Mouse (Mus musculus): ENCODE data around the gene Fam166a.

Fam166a gene

GRCm38 (mm10) chr2:25223681-25224491 is 5.3 kb downstream of the Fam166a start:
- peak; percentile 86 for DNase-seq (ENCODE audit: low read depth, low spot score)

- DNase-seq (ENCODE audit: low read depth, low spot score): no peak
Measured at GRCm38 (mm10) chr2:25224492-25224765, 5.9 kb downstream of the Fam166a start, which contains the start of gene Tubb4b. Gene Tubb4b, minus strand, starts transcription at chr2:25224702.

GRCm38 (mm10) chr2:25224766-25225752 is 6.5 kb downstream of the Fam166a start:
- DNase-seq (ENCODE audit: low read depth, low spot score): peak; percentile 100

- no peak for DNase-seq (ENCODE audit: low read depth, low spot score)
Measured at GRCm38 (mm10) chr2:25225811-25226379, 7.3 kb downstream of the Fam166a start.

- peak; percentile 87 for DNase-seq (ENCODE audit: low read depth, low spot score)
Measured at GRCm38 (mm10) chr2:25226864-25227263, 8.3 kb downstream of the Fam166a start.

GRCm38 (mm10) chr2:25227406-25227805 is 8.9 kb downstream of the Fam166a start:
- DNase-seq (ENCODE audit: low read depth, low spot score): no peak

GRCm38 (mm10) chr2:25228431-25228889 is 9.9 kb downstream of the Fam166a start:
- DNase-seq (ENCODE audit: low read depth, low spot score): peak; percentile 95

- DNase-seq (ENCODE audit: low read depth, low spot score): no peak
Measured at GRCm38 (mm10) chr2:25228995-25229530, 10.5 kb downstream of the Fam166a start.

- DNase-seq (ENCODE audit: low read depth, low spot score): no peak
Measured at GRCm38 (mm10) chr2:25229582-25229981, 11.0 kb downstream of the Fam166a start.

GRCm38 (mm10) chr2:25230581-25230980 is 12.0 kb downstream of the Fam166a start:
- DNase-seq (ENCODE audit: low read depth, low spot score): no peak

GRCm38 (mm10) chr2:25231038-25231437 is 12.5 kb downstream of the Fam166a start:
- DNase-seq (ENCODE audit: low read depth, low spot score): no peak

- no peak for DNase-seq (ENCODE audit: low read depth, low spot score)
Measured at GRCm38 (mm10) chr2:25233421-25233820, 14.9 kb downstream of the Fam166a start.

GRCm38 (mm10) chr2:25234050-25234449 is 15.5 kb downstream of the Fam166a start, which contains the start of gene Slc34a3:
Gene Slc34a3, minus strand, starts transcription at chr2:25234364.
- no peak for DNase-seq (ENCODE audit: low read depth, low spot score)

- no peak for DNase-seq (ENCODE audit: low read depth, low spot score)
Measured at GRCm38 (mm10) chr2:25234551-25235220, 16.1 kb downstream of the Fam166a start.

- DNase-seq (ENCODE audit: low read depth, low spot score): no peak
Measured at GRCm38 (mm10) chr2:25236614-25237013, 18.1 kb downstream of the Fam166a start, which contains the start of gene Rnf224. Gene Rnf224, minus strand, starts transcription at chr2:25236787.

GRCm38 (mm10) chr2:25237522-25237921 is 19.0 kb downstream of the Fam166a start:
- DNase-seq (ENCODE audit: low read depth, low spot score): no peak

- DNase-seq (ENCODE audit: low read depth, low spot score): no peak
Measured at GRCm38 (mm10) chr2:25238106-25238505, 19.6 kb downstream of the Fam166a start.

- no peak for DNase-seq (ENCODE audit: low read depth, low spot score)
Measured at GRCm38 (mm10) chr2:25239766-25240165, 21.2 kb downstream of the Fam166a start.

GRCm38 (mm10) chr2:25240310-25240709 is 21.8 kb downstream of the Fam166a start:
- no peak for DNase-seq (ENCODE audit: low read depth, low spot score)

- DNase-seq (ENCODE audit: low read depth, low spot score): peak; percentile 95
Measured at GRCm38 (mm10) chr2:25240723-25241437, 22.3 kb downstream of the Fam166a start.
